27 mouse cellular contexts compared by ENCODE assay signal in genomic region chr7:50053704-50054103, GRCm38 (mm10).
"Had no signal": no experiment of that assay in that cellular context is flagged by ENCODE, and none has a peak within 500 bp of the region (broad histone marks: within the 10 kb centered on the region; RNA-seq: fewer than 3 reads in every experiment).

No protein-coding gene starts in this region.

- H3K27ac ChIP-seq: embryonic facial prominence, embryonic 10.5 days; embryonic facial prominence, embryonic 12.5 days; embryonic facial prominence, embryonic 13.5 days; embryonic facial prominence, embryonic 15.5 days; forebrain, embryonic 10.5 days; forebrain, embryonic 12.5 days; forebrain, embryonic 13.5 days; forebrain, embryonic 15.5 days; gastrocnemius, adult 2 months; heart, adult 2 months had no signal

- H3K9me3 ChIP-seq: embryonic facial prominence, embryonic 10.5 days; embryonic facial prominence, embryonic 12.5 days; embryonic facial prominence, embryonic 13.5 days; embryonic facial prominence, embryonic 15.5 days; forebrain, embryonic 10.5 days; forebrain, embryonic 12.5 days; forebrain, embryonic 13.5 days; forebrain, embryonic 15.5 days had no signal

- H3K36me3 ChIP-seq: embryonic facial prominence, embryonic 10.5 days; embryonic facial prominence, embryonic 12.5 days; embryonic facial prominence, embryonic 13.5 days; embryonic facial prominence, embryonic 15.5 days; forebrain, embryonic 10.5 days; forebrain, embryonic 12.5 days; forebrain, embryonic 15.5 days had no signal

- H3K27me3 ChIP-seq: embryonic facial prominence, embryonic 12.5 days; embryonic facial prominence, embryonic 13.5 days; embryonic facial prominence, embryonic 15.5 days; forebrain, embryonic 12.5 days; forebrain, embryonic 13.5 days; forebrain, embryonic 15.5 days had no signal

- H3K4me2 ChIP-seq: embryonic facial prominence, embryonic 12.5 days; embryonic facial prominence, embryonic 13.5 days; embryonic facial prominence, embryonic 15.5 days; forebrain, embryonic 12.5 days; forebrain, embryonic 13.5 days; forebrain, embryonic 15.5 days had no signal

- DNase-seq: cerebellum, adult 18-20 months; cerebellum, adult 2 months; cerebellum, adult 8-10 months; cerebellum, adult 9-10 months; cerebellum, adult 9-11 months; cerebellum, postnatal 10 days; cerebellum, postnatal 14 days; cerebellum, postnatal 25 days; cerebellum, postnatal 36 days; embryo, embryonic 11 days; gastrocnemius, adult 2 months; gastrocnemius, postnatal 10 days; gastrocnemius, postnatal 14 days; gastrocnemius, postnatal 25 days; gastrocnemius, postnatal 36 days; heart, adult 18-20 months; heart, adult 2 months had no signal

- ATAC-seq: forebrain, embryonic 13.5 days; forebrain, embryonic 14.5 days; forebrain, embryonic 15.5 days had no signal

- H3K9ac ChIP-seq: embryonic facial prominence, embryonic 12.5 days; embryonic facial prominence, embryonic 13.5 days; embryonic facial prominence, embryonic 15.5 days; forebrain, embryonic 12.5 days; forebrain, embryonic 13.5 days; forebrain, embryonic 15.5 days had no signal

- H3K4me3 ChIP-seq: embryonic facial prominence, embryonic 10.5 days; embryonic facial prominence, embryonic 12.5 days; embryonic facial prominence, embryonic 13.5 days; embryonic facial prominence, embryonic 15.5 days; erythroblast, embryonic 14.5 days; forebrain, embryonic 10.5 days; forebrain, embryonic 12.5 days; forebrain, embryonic 13.5 days; forebrain, embryonic 15.5 days; gastrocnemius, adult 2 months; heart, adult 2 months had no signal

- H3K4me1 ChIP-seq: embryonic facial prominence, embryonic 10.5 days; embryonic facial prominence, embryonic 12.5 days; embryonic facial prominence, embryonic 13.5 days; embryonic facial prominence, embryonic 15.5 days; forebrain, embryonic 10.5 days; forebrain, embryonic 12.5 days; forebrain, embryonic 13.5 days; forebrain, embryonic 15.5 days had no signal
